Mouse (Mus musculus) midbrain, embryonic 10.5 days (tissue): ENCODE measurements around the gene Mixl1. TPM values are rescaled to one million over a fixed set of nuclear protein-coding genes. Genes with fewer than 3 reads are reported as not detected.

Source experiments
- DNase-seq: peaks from one replicate; pipeline ENCODE4 v3.0.0-alpha.2; 2017; ENCODE audit warnings: low spot score
- H3K27ac ChIP-seq: fragments of 300-500 bp; sonication (generic); replicated peaks from 2 replicates; pipeline ENCODE4 v1.5.1; 2016; ENCODE audit warnings: mild to moderate bottlenecking
- H3K27me3 ChIP-seq: fragments of 300-500 bp; sonication (generic); 2 replicates; pipeline ENCODE4 v1.6.1; 2016; ENCODE audit warnings: low read depth, mild to moderate bottlenecking; ENCODE audit not compliant: poor library complexity, severe bottlenecking
- H3K36me3 ChIP-seq: fragments of 300-500 bp; sonication (generic); 2 replicates; pipeline ENCODE4 v1.6.1; 2016; ENCODE audit warnings: mild to moderate bottlenecking, moderate library complexity
- H3K4me1 ChIP-seq: fragments of 300-500 bp; sonication (generic); 2 replicates; pipeline ENCODE4 v1.6.1; 2016
- H3K4me3 ChIP-seq: fragments of 300-500 bp; sonication (generic); 2 replicates; pipeline ENCODE4 v1.5.1; 2016; ENCODE audit warnings: mild to moderate bottlenecking, moderate library complexity
- H3K9me3 ChIP-seq: fragments of 300-500 bp; sonication (generic); replicated peaks from 2 replicates; pipeline ENCODE4 v1.6.1; 2016; ENCODE audit warnings: mild to moderate bottlenecking
- WGBS: fragments of 180-500 bp; shearing (Covaris S2); methylation state at CpG from one replicate; pipeline ENCODE4 v1.1.7; 2016; 5-methylcytosine and 5-hydroxymethylcytosine counted together
- polyA plus RNA-seq: library from polyadenylated mRNA; unstranded; fragments of >200 nt; fragmentation: Nextera tagmentation; extraction: Ambion mirVana; gene quantifications from 2 replicates; pipeline ENCODE4 v1.2.1, GENCODE M21; 2016

The Mixl1 gene
- polyA plus RNA-seq, 1 experiment from 2014 or later: 0.05 TPM

DNA sequence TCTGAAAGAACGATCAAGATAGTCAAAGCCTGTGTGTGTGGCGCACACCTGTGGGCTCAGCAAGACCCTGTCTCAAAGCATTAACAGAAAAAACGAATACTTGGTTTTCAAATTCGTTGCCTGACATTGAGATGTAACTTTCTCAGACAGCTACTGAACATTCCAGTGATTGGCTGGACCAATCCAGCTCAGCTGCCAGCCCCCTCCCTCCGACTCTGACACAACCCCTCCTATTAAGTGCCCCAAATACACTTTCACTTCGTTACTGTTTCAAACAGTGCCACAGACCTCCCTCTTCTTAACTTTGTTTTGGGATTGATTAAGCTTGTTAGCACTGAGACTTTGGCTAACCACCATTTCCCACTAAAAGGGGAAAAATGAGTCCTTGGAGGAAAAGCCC lies 6.6 kb upstream of the Mixl1 start:
- 57% methylated on average over 6 of the region's 6 CpGs for WGBS
- H3K9me3 ChIP-seq: no peaks in the 10 kb centered on the region
- H3K4me3 ChIP-seq: no peak overlapping the region
- no peak overlapping the region for H3K27ac ChIP-seq
- DNase-seq: no peak
- H3K27me3 ChIP-seq: peaks cover 30% of the 10 kb centered on the region
- 0 out of 2 replicates have a peak, but pooled peaks cover 3% of the 10 kb centered on the region for H3K4me1 ChIP-seq
- no peaks in the 10 kb centered on the region for H3K36me3 ChIP-seq

DNA sequence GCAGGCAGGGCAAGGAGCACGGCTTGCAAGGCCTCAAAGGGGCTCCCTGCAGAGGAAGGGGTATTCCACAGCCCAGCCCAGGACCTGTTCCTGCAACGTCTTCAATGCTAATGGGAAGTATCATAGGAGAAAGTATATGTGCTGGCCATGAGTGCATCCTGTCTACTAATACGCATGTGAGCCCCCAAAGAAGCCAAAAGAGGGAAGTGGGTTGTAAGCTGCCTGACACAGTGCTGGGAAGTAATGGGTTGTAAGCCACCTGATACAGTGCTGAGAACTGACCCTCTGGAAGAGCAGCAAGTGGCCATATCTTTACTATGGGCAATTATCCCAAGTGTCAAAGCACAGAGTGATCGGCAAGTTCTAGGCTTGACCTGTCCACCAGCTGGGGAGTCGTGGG lies 1.2 kb upstream of the Mixl1 start:
- H3K4me3 ChIP-seq: no peak overlapping the region
- 60% methylated on average over 5 of the region's 5 CpGs for WGBS
- no peak overlapping the region for H3K27ac ChIP-seq
- H3K36me3 ChIP-seq: no peaks in the 10 kb centered on the region
- no peaks in the 10 kb centered on the region for H3K9me3 ChIP-seq
- H3K27me3 ChIP-seq: peaks cover 72% of the 10 kb centered on the region
- peaks cover 12% of the 10 kb centered on the region for H3K4me1 ChIP-seq
- no peak for DNase-seq

GRCm38 (mm10) chr1:180691284-180691683 lies 5.5 kb downstream of the Mixl1 start:
- Histone ChIP-seq H3K27me3 (peaks cover 26% of the 10 kb centered on the region), H3K27ac (no peak overlapping the region), H3K9me3 (no peaks in the 10 kb centered on the region), H3K4me3 (no peak overlapping the region), H3K4me1 (peaks cover 1% of the 10 kb centered on the region), H3K36me3 (peaks cover 57% of the 10 kb centered on the region)
- 91% methylated on average over 7 of the region's 7 CpGs for WGBS
- no peak for DNase-seq

Other genes starting within 250 kb of the Mixl1 start
- gene Stum, start 213.5 kb downstream of the Mixl1 start, polyA plus RNA-seq: 2.8 and 6.6 TPM in 2 replicates
- 301 and 311 TPM in 2 replicates for gene Parp1, start 128.1 kb downstream of the Mixl1 start, polyA plus RNA-seq
- 23.2 and 24.0 TPM in 2 replicates for gene Lin9, start 55.9 kb downstream of the Mixl1 start, polyA plus RNA-seq
- 17.0 and 18.8 TPM in 2 replicates for gene Acbd3, start 29.0 kb upstream of the Mixl1 start, polyA plus RNA-seq
- 2,611 and 2,764 TPM in 2 replicates for gene H3f3a, start 116.9 kb upstream of the Mixl1 start, polyA plus RNA-seq
- gene Sde2, start 154.1 kb upstream of the Mixl1 start, polyA plus RNA-seq: 39.0 and 42.1 TPM in 2 replicates
- gene Lefty2, start 196.1 kb upstream of the Mixl1 start, polyA plus RNA-seq: not detected in 2 replicates
- 134 and 144 TPM in 2 replicates for gene Pycr2, start 207.3 kb upstream of the Mixl1 start, polyA plus RNA-seq
- 0.60 and 0.67 TPM in 2 replicates for gene Lefty1, start 238.0 kb upstream of the Mixl1 start, polyA plus RNA-seq
- gene Tmem63a, start 245.3 kb upstream of the Mixl1 start, polyA plus RNA-seq: 2.2 and 3.6 TPM in 2 replicates